Mouse (Mus musculus) C2C12 (cell line): ENCODE results near the gene Hsp90ab1.

Source experiments
- CEBPB ChIP-seq: IDR thresholded peaks from one replicate; pipeline ENCODE4 v1.6.1; 2011; ENCODE audit warnings: low read depth, mild to moderate bottlenecking, control low read depth, moderate library complexity
- CTCF ChIP-seq: IDR thresholded peaks from one replicate; pipeline ENCODE4 v1.5.1; 2011; ENCODE audit not compliant: control insufficient read depth, insufficient read depth, insufficient read length
- FOSL1 ChIP-seq: IDR thresholded peaks from one replicate; pipeline ENCODE4 v1.8.0; 2011; ENCODE audit warnings: mild to moderate bottlenecking, low read length; ENCODE audit not compliant: poor library complexity, insufficient read depth, severe bottlenecking
- MAX ChIP-seq: IDR thresholded peaks from one replicate; pipeline ENCODE4 v1.6.1; 2011; ENCODE audit warnings: mild to moderate bottlenecking, control low read depth
- MYOD1 ChIP-seq: IDR thresholded peaks from one replicate; pipeline ENCODE4 v1.6.1; 2011; ENCODE audit warnings: low read depth; ENCODE audit not compliant: control insufficient read depth, insufficient read length
- MYOG ChIP-seq: IDR thresholded peaks from one replicate; pipeline ENCODE4 v1.6.1; 2011; ENCODE audit not compliant: control insufficient read depth, insufficient read length; ENCODE audit errors: extremely low read depth
- USF1 ChIP-seq: IDR thresholded peaks from one replicate; pipeline ENCODE4 v1.6.1; 2011; ENCODE audit warnings: low read depth, mild to moderate bottlenecking, control low read depth, moderate library complexity

DNA sequence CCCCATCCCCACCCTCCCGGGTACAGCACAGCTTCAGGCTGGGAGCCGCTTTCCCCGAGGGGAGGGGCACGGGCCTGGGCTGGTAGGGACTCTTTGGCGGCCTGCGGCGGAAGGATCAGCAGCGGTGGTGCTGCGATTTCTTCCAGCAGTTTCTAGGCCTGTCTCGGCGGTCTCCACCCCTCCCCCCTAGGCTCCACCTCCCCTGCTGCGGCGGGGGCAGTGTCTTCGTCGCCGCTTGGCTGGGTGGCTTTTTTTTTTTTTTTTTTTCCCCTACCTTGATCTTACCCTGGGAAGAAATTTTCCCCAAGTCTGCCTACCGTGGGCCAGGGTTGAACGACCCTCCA is 681 bp upstream of the Hsp90ab1 start:
- TF ChIP-seq MAX = no peak
- no peak for TF ChIP-seq USF1
- TF ChIP-seq CTCF = no peak
- TF ChIP-seq MYOG = no peak
- TF ChIP-seq FOSL1 = no peak
- no peak for TF ChIP-seq MYOD1
- no peak for TF ChIP-seq CEBPB
